Mouse (Mus musculus) kidney, adult 2 months (tissue): ENCODE data around the gene Drg1.

ENCODE experiments used
- CTCF ChIP-seq: fragments of 200-500 bp; conservative IDR thresholded peaks from 2 replicates; pipeline ENCODE4 v1.5.1; 2011; ENCODE audit warnings: low read depth, mild to moderate bottlenecking, control low read depth, low read length, moderate library complexity, mixed read lengths; ENCODE audit not compliant: insufficient read depth, insufficient read length
- POLR2A ChIP-seq: fragments of 200-500 bp; IDR thresholded peaks from one replicate; pipeline ENCODE4 v1.6.1; 2011; ENCODE audit warnings: low read depth, low read length, control low read depth

DNA sequence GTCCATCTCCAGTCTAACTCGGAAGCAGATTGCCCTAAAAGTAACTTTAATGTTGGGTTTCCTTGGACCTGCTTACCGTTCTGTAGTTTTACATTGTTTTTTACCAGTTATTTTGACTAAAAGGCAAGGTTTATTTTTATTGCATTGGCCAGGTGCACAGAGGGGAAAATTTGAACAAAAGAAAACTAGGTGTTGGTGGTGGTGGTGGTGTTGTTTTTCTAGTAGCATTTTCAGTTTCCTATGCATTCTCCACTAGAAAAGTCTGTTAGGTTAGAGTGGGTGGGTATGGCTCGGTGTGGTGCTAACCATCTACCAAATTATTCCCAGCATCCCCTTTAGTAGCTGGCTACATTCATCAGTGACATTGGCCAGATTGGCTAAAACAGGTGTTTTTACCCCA lies 59.4 kb downstream of the Drg1 start:
- TF ChIP-seq POLR2A (no peak), CTCF (no peak)
